Mouse (Mus musculus): ENCODE data around the gene Olfr110. TPM values are rescaled to one million over a fixed set of nuclear protein-coding genes. Genes with fewer than 3 reads are reported as not detected.
"Not testable (repeated sequence)": the region's sequence is repeated elsewhere in the genome, so short reads cannot be mapped to it uniquely, and the experiment has no call there.

The Olfr110 gene
- not detected in 2 replicates for polyA plus RNA-seq (2014; fragmentation: Nextera tagmentation; extraction: Ambion mirVana)

DNA sequence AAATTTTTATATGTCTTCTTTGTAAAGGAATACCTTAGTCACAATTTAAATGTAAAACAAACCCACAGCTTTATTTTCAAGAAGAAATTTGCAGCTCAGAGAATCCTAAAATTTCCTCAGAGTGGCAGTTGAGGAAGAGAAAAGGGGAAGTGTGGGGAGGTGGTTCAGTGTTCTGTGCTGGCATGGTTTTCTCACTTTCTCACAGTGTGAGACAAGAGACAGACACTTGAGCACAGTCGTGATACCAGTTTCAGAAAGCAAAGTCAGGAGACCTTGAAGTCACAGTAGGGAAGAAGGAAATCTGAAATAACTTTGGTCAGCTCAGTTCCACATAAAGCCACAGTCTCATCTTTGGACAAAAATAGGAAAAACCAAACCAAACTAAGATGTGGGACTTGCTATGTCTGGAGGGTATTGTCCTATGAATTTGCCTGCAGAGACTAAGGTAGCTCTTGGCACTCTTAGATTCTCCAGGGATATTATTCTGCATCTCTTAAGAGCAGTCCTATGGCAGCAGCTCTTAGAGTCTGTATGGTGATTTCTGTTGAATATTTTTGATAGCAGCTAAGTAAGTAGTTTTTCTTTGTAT, at the start of gene Olfr110:
TSS of gene Olfr110 (plus strand) at position 539 of the 589 bp plus-strand sequence.
- Histone ChIP-seq H3K36me3 (ENCODE audit: control insufficient read depth, insufficient read depth, low read length) (no peaks in the 10 kb centered on the region), H3K4me3 (replicated peaks; ENCODE audit: low read depth, low read length) (no peak within 1 kb of the TSS), H3K4me2 (ENCODE audit: low read length) (no peak within 1 kb of the TSS), H3K9ac (replicated peaks; ENCODE audit: low read length) (no peak within 1 kb of the TSS), H3K27me3 (ENCODE audit: control insufficient read depth, insufficient read depth, low read length) (no peaks in the 10 kb centered on the region), H3K27ac (replicated peaks; ENCODE audit: low read depth, low read length) (no peak within 1 kb of the TSS), H3K9me3 (ENCODE audit: control insufficient read depth, low read length) (no peaks in the 10 kb centered on the region), H3K4me1 (ENCODE audit: control insufficient read depth, insufficient read depth, low read length) (no peaks in the 10 kb centered on the region)
- no peak for ATAC-seq (ENCODE audit: low FRiP score, low TSS enrichment)
- WGBS, result 65% methylated on average over 1 of the region's 1 CpGs
- DNase-seq, result no peak

- H3K27ac ChIP-seq (replicated peaks; ENCODE audit: low read depth, low read length), result no peak within 1 kb of the TSS
- no peaks in the 10 kb centered on the region for H3K4me1 ChIP-seq (ENCODE audit: control insufficient read depth, insufficient read depth, low read length)
- H3K36me3 ChIP-seq (ENCODE audit: control insufficient read depth, insufficient read depth, low read length), result no peaks in the 10 kb centered on the region
- H3K4me3 ChIP-seq (replicated peaks; ENCODE audit: low read depth, low read length), result no peak within 1 kb of the TSS
- DNase-seq (no peak), ATAC-seq (ENCODE audit: low FRiP score, low TSS enrichment) (no peak)
- H3K4me2 ChIP-seq (ENCODE audit: low read length), result no peak within 1 kb of the TSS
- WGBS, result 77% methylated on average over 1 of the region's 1 CpGs
- H3K27me3 ChIP-seq (ENCODE audit: control insufficient read depth, insufficient read depth, low read length), result no peaks in the 10 kb centered on the region
- no peak within 1 kb of the TSS for H3K9ac ChIP-seq (replicated peaks; ENCODE audit: low read length)
- H3K9me3 ChIP-seq (ENCODE audit: control insufficient read depth, low read length), result no peaks in the 10 kb centered on the region
Observed at GRCm38 (mm10) chr17:37445180-37445579, 47.1 kb upstream of the Olfr110 start, which contains the start of gene Olfr108. Gene Olfr108 (plus strand): TSS chr17:37445480.

DNA sequence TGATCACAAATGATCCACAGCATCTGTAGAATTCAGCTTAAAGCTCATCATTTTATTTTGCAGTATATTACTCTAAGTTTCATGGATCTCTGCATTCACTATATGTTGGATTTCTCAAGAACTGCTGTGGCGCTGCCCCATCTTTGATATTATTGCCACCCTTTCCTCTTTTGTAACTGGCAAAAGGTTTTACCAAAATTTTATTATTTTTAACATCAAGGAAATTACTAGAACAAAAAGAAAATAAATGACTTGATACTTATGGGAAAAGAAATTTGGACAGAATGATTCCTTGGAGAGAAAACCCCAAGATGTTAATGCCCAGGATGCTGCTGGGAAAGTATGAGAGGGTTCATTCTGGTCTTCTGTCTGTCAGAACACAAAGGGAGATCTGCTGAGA, 33.7 kb upstream of the Olfr110 start, which contains the start of gene Olfr109:
TSS of gene Olfr109 (plus strand) at position 301 of the 400 bp plus-strand sequence.
- no peaks in the 10 kb centered on the region for H3K4me1 ChIP-seq (ENCODE audit: control insufficient read depth, insufficient read depth, low read length)
- no peak within 1 kb of the TSS for H3K4me3 ChIP-seq (replicated peaks; ENCODE audit: low read depth, low read length)
- H3K4me2 ChIP-seq (ENCODE audit: low read length), result no peak within 1 kb of the TSS
- no peak within 1 kb of the TSS for H3K9ac ChIP-seq (replicated peaks; ENCODE audit: low read length)
- H3K27me3 ChIP-seq (ENCODE audit: control insufficient read depth, insufficient read depth, low read length), result no peaks in the 10 kb centered on the region
- H3K27ac ChIP-seq (replicated peaks; ENCODE audit: low read depth, low read length), result no peak within 1 kb of the TSS
- H3K36me3 ChIP-seq (ENCODE audit: control insufficient read depth, insufficient read depth, low read length), result no peaks in the 10 kb centered on the region
- no peaks in the 10 kb centered on the region for H3K9me3 ChIP-seq (ENCODE audit: control insufficient read depth, low read length)
- DNase-seq (no peak), ATAC-seq (ENCODE audit: low FRiP score, low TSS enrichment) (no peak)
- 96% methylated on average over 1 of the region's 1 CpGs for WGBS

- Histone ChIP-seq H3K9me3 (ENCODE audit: control insufficient read depth, low read length) (no peaks in the 10 kb centered on the region), H3K27me3 (ENCODE audit: control insufficient read depth, insufficient read depth, low read length) (no peaks in the 10 kb centered on the region), H3K4me2 (ENCODE audit: low read length) (no peak within 1 kb of the TSS), H3K4me3 (replicated peaks; ENCODE audit: low read depth, low read length) (no peak within 1 kb of the TSS), H3K27ac (replicated peaks; ENCODE audit: low read depth, low read length) (no peak within 1 kb of the TSS), H3K36me3 (ENCODE audit: control insufficient read depth, insufficient read depth, low read length) (no peaks in the 10 kb centered on the region), H3K9ac (replicated peaks; ENCODE audit: low read length) (no peak within 1 kb of the TSS), H3K4me1 (ENCODE audit: control insufficient read depth, insufficient read depth, low read length) (no peaks in the 10 kb centered on the region)
- no peak for DNase-seq
- WGBS, result 84% methylated on average over 2 of the region's 2 CpGs
- ATAC-seq (ENCODE audit: low FRiP score, low TSS enrichment), result no peak
Observed at GRCm38 (mm10) chr17:37483452-37483851, 8.8 kb upstream of the Olfr110 start, which contains the start of gene H2-M2. Gene H2-M2 (minus strand): TSS chr17:37483552.

DNA sequence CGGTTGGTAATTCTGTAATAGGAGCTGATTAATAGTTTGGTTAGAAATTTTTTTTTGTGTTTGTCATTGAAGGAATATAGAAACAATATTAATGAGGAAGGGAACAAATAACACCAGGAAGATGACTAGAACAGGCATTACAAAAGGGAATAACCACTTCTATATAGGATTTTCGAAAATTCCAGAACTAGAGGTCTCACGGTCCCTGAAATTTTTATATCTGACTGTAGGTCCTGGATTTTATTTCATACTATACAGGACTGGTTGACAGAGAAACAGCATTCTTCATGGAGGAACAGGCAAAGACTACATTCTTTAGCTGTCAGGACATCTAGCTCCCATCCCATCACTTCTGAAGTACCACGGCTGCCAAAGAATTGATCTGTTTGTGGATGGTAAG, 15.5 kb downstream of the Olfr110 start, which contains the start of gene Olfr111:
TSS of gene Olfr111 (plus strand) at position 301 of the 400 bp plus-strand sequence.
- H3K4me2 ChIP-seq (ENCODE audit: low read length), result no peak within 1 kb of the TSS
- no peaks in the 10 kb centered on the region for H3K36me3 ChIP-seq (ENCODE audit: control insufficient read depth, insufficient read depth, low read length)
- DNase-seq (no peak), ATAC-seq (ENCODE audit: low FRiP score, low TSS enrichment) (no peak)
- WGBS, result 93% methylated on average over 4 of the region's 4 CpGs
- no peak within 1 kb of the TSS for H3K9ac ChIP-seq (replicated peaks; ENCODE audit: low read length)
- H3K9me3 ChIP-seq (ENCODE audit: control insufficient read depth, low read length), result no peaks in the 10 kb centered on the region
- no peaks in the 10 kb centered on the region for H3K27me3 ChIP-seq (ENCODE audit: control insufficient read depth, insufficient read depth, low read length)
- no peak within 1 kb of the TSS for H3K27ac ChIP-seq (replicated peaks; ENCODE audit: low read depth, low read length)
- H3K4me1 ChIP-seq (ENCODE audit: control insufficient read depth, insufficient read depth, low read length), result no peaks in the 10 kb centered on the region
- no peak within 1 kb of the TSS for H3K4me3 ChIP-seq (replicated peaks; ENCODE audit: low read depth, low read length)

GRCm38 (mm10) chr17:37524612-37525011, 32.3 kb downstream of the Olfr110 start:
- not testable (repeated sequence) for H3K9ac ChIP-seq (replicated peaks; ENCODE audit: low read length); H3K4me1 ChIP-seq (ENCODE audit: control insufficient read depth, insufficient read depth, low read length); H3K9me3 ChIP-seq (ENCODE audit: control insufficient read depth, low read length); DNase-seq; H3K4me2 ChIP-seq (ENCODE audit: low read length); H3K27me3 ChIP-seq (ENCODE audit: control insufficient read depth, insufficient read depth, low read length); ATAC-seq (ENCODE audit: low FRiP score, low TSS enrichment); H3K4me3 ChIP-seq (replicated peaks; ENCODE audit: low read depth, low read length); H3K36me3 ChIP-seq (ENCODE audit: control insufficient read depth, insufficient read depth, low read length); H3K27ac ChIP-seq (replicated peaks; ENCODE audit: low read depth, low read length)

DNA sequence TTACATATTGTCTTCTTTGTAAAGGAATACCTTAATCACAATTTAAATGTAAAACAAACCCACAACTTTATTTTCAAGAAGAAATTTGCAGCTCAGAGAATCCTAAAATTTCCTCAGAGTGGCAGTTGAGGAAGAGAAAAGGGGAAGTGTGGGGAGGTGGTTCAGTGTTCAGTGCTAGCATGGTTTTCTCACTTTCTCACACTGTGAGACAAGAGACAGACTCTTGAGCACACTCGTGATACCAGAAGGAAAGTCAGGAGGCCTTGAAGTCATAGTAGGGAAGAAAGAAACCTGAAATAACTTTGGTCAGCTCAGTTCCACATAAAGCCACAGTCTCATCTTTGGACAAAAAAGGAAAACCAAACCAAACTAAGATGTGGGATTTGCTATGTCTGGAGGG, 33.2 kb downstream of the Olfr110 start:
- not testable (repeated sequence) for DNase-seq; H3K4me1 ChIP-seq (ENCODE audit: control insufficient read depth, insufficient read depth, low read length); H3K4me3 ChIP-seq (replicated peaks; ENCODE audit: low read depth, low read length); ATAC-seq (ENCODE audit: low FRiP score, low TSS enrichment); H3K4me2 ChIP-seq (ENCODE audit: low read length); H3K36me3 ChIP-seq (ENCODE audit: control insufficient read depth, insufficient read depth, low read length); H3K9ac ChIP-seq (replicated peaks; ENCODE audit: low read length); H3K27ac ChIP-seq (replicated peaks; ENCODE audit: low read depth, low read length); H3K27me3 ChIP-seq (ENCODE audit: control insufficient read depth, insufficient read depth, low read length); H3K9me3 ChIP-seq (ENCODE audit: control insufficient read depth, low read length)
- 80% methylated on average over 1 of the region's 1 CpGs for WGBS

DNA sequence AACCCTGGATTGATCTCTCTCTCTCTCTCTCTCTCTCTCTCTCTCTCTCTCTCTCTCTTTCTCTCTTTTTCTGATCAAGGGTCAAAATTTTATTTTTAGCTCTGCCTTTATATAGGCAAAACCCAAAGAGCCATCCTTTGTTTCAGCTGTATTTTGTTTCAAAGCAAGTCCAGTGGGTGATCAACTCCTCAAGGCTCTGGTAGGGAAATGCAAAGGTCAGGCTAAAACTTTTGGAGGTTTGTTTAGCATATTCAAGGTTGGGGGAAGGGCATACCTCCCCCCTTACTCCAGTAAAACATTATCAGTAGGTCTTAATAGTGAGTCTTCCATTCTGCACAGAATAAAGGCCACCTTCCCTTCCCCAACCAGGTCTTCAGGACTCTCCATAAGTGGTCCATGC, 42.9 kb downstream of the Olfr110 start:
- H3K36me3 ChIP-seq (ENCODE audit: control insufficient read depth, insufficient read depth, low read length), result no peaks in the 10 kb centered on the region
- no peak overlapping the region for H3K9ac ChIP-seq (replicated peaks; ENCODE audit: low read length)
- H3K27me3 ChIP-seq (ENCODE audit: control insufficient read depth, insufficient read depth, low read length), result no peaks in the 10 kb centered on the region
- no peak overlapping the region for H3K4me2 ChIP-seq (ENCODE audit: low read length)
- no peaks in the 10 kb centered on the region for H3K4me1 ChIP-seq (ENCODE audit: control insufficient read depth, insufficient read depth, low read length)
- no peaks in the 10 kb centered on the region for H3K9me3 ChIP-seq (ENCODE audit: control insufficient read depth, low read length)
- H3K27ac ChIP-seq (replicated peaks; ENCODE audit: low read depth, low read length), result no peak overlapping the region
- DNase-seq, result no peak
- H3K4me3 ChIP-seq (replicated peaks; ENCODE audit: low read depth, low read length), result no peak overlapping the region
- ATAC-seq (ENCODE audit: low FRiP score, low TSS enrichment), result no peak

DNA sequence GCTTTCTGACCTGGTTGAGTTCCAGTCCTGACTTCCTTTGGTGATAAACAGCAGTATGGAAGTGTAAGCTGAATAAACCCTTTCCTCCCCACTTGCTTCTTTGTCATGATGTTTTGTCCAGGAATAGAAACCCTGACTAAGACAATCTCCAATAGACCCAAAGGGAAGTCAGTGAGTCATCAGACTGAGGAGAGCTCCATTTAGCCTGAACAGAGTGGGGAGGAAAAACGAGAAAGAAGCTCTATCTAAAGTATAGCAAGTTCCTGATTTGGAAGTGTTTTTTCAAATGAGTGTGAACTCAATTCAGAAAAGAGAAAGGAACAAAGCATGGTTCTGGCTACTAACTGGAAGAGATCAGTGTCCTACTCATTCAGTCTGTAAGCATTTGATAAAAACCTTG, 46.1 kb downstream of the Olfr110 start:
- not testable (repeated sequence) for DNase-seq
- 69% methylated on average over 1 of the region's 1 CpGs for WGBS

More for the DNA sequence above, 46.1 kb downstream of the Olfr110 start:
- not testable (repeated sequence) for H3K9me3 ChIP-seq (ENCODE audit: control insufficient read depth, low read length); H3K36me3 ChIP-seq (ENCODE audit: control insufficient read depth, insufficient read depth, low read length); H3K4me2 ChIP-seq (ENCODE audit: low read length); ATAC-seq (ENCODE audit: low FRiP score, low TSS enrichment); H3K9ac ChIP-seq (replicated peaks; ENCODE audit: low read length); H3K27ac ChIP-seq (replicated peaks; ENCODE audit: low read depth, low read length); H3K4me3 ChIP-seq (replicated peaks; ENCODE audit: low read depth, low read length); H3K27me3 ChIP-seq (ENCODE audit: control insufficient read depth, insufficient read depth, low read length); H3K4me1 ChIP-seq (ENCODE audit: control insufficient read depth, insufficient read depth, low read length)

Data from midbrain, embryonic 14.5 days (tissue).